Mouse (Mus musculus) liver, embryonic 14.5 days (tissue): ENCODE data around the gene Gm20671. TPM values are rescaled to one million over a fixed set of nuclear protein-coding genes. Genes with fewer than 3 reads are reported as not detected.

ENCODE experiments used
- ATAC-seq: fragments of 200-750 bp; cut with Nextera tagmentation; 2 replicates; pipeline ENCODE4 v1.8.0; 2017; ENCODE audit warnings: moderate number of reproducible peaks, mild to moderate bottlenecking, moderate library complexity; ENCODE audit not compliant: insufficient read depth
- DNase-seq, 3 experiments: peaks; one replicate each; pipeline ENCODE4 v3.0.0-alpha.2; 2012 to 2013; ENCODE audit warnings: low read depth in 3 of 3, low spot score in 3 of 3
- H3K27ac ChIP-seq: fragments of 300-500 bp; sonication (generic); 2 replicates; pipeline ENCODE4 v1.5.1; 2014; ENCODE audit warnings: moderate library complexity, mild to moderate bottlenecking, control low read depth, inconsistent platforms
- H3K27me3 ChIP-seq: fragments of 300-500 bp; sonication (generic); 2 replicates; pipeline ENCODE4 v1.6.1; 2014; ENCODE audit warnings: mild to moderate bottlenecking, low read length, moderate library complexity; ENCODE audit not compliant: control insufficient read depth, insufficient read depth
- H3K36me3 ChIP-seq: fragments of 300-500 bp; sonication (generic); replicated peaks from 2 replicates; pipeline ENCODE4 v1.6.1; 2014; ENCODE audit warnings: low read depth; ENCODE audit not compliant: control insufficient read depth, insufficient read depth
- H3K4me1 ChIP-seq, 2 experiments: fragments of 200-500 bp in 1 of 2; fragments of 300-500 bp in 1 of 2; sonication (generic) in 1 of 2; replicated peaks; 2 replicates each; pipeline ENCODE4 v1.6.1; 2012 to 2014; ENCODE audit warnings: antibody characterized with exemption in 1 of 2, inconsistent platforms in 1 of 2, low read length in 1 of 2; ENCODE audit not compliant: control insufficient read depth in 2 of 2, insufficient read depth in 2 of 2
- H3K4me2 ChIP-seq: fragments of 300-500 bp; sonication (generic); 2 replicates; pipeline ENCODE4 v1.6.1; 2014; ENCODE audit warnings: low read depth, mild to moderate bottlenecking, control low read depth, moderate library complexity
- H3K4me3 ChIP-seq, 2 experiments: fragments of 200-500 bp in 1 of 2; fragments of 300-500 bp in 1 of 2; sonication (generic) in 1 of 2; 2 replicates each; pipeline ENCODE4 v1.5.1; 2012 to 2014; ENCODE audit warnings: low read depth in 2 of 2, low read length in 2 of 2, mild to moderate bottlenecking in 2 of 2, control low read depth in 1 of 2, inconsistent platforms in 1 of 2, moderate library complexity in 1 of 2; ENCODE audit not compliant: insufficient read depth in 1 of 2
- H3K9ac ChIP-seq: fragments of 300-500 bp; sonication (generic); replicated peaks from 2 replicates; pipeline ENCODE4 v1.6.1; 2014; ENCODE audit warnings: mild to moderate bottlenecking, control low read depth, moderate library complexity
- H3K9me3 ChIP-seq: fragments of 300-500 bp; sonication (generic); 2 replicates; pipeline ENCODE4 v1.6.1; 2016; ENCODE audit warnings: low read length, mixed read lengths; ENCODE audit not compliant: control insufficient read depth
- CTCF ChIP-seq: IDR thresholded peaks from 2 replicates; pipeline ENCODE4 v1.5.1; 2016; ENCODE audit warnings: antibody characterized with exemption, low read depth, control low read depth
- EP300 ChIP-seq: IDR thresholded peaks from 2 replicates; pipeline ENCODE4 v1.6.1; 2016; ENCODE audit warnings: antibody characterized with exemption, low read depth
- WGBS: fragments of 180-500 bp; shearing (Covaris S2); extraction: QIAGEN DNeasy Blood & Tissue Kit; methylation state at CpG from one replicate; pipeline ENCODE4 v1.1.7; 2014; ENCODE audit not compliant: insufficient replicate concordance; 5-methylcytosine and 5-hydroxymethylcytosine counted together
- polyA plus RNA-seq, 2 experiments: library from polyadenylated mRNA; depleted of rRNA in 1 of 2; stranded (reverse) in 1 of 2; unstranded in 1 of 2; fragments of >200 nt; fragmentation: Nextera tagmentation in 1 of 2; extraction: Ambion mirVana in 1 of 2; gene quantifications; 2 replicates each; pipeline versions ENCODE4 v1.2.1 to v1.2.3; 2012 to 2014

Gm20671 gene
- polyA plus RNA-seq, 2 experiments = 0.56 TPM; not detected in 1

GRCm38 (mm10) chr5:32718916-32719315 is 108.0 kb downstream of the Gm20671 start:
- no peaks in the 10 kb centered on the region for H3K36me3 ChIP-seq
- TF ChIP-seq EP300 (no peak), CTCF (no peak)
- H3K27me3 ChIP-seq = no peaks in the 10 kb centered on the region
- H3K4me1 ChIP-seq = peaks cover 0 to 6% of the 10 kb centered on the region in 2 experiments; a peak in 2 of 4 replicates
- H3K9me3 ChIP-seq = no peaks in the 10 kb centered on the region
- no peak overlapping the region for H3K9ac ChIP-seq
- ATAC-seq = no peak
- 34% methylated on average over 6 of the region's 6 CpGs for WGBS
- peak in 1 of 3 experiments; percentile 41 for DNase-seq
- no peak overlapping the region for H3K27ac ChIP-seq
- no peak overlapping the region for H3K4me3 ChIP-seq
- H3K4me2 ChIP-seq = no peak overlapping the region

- WGBS = 30% methylated on average over 1 of the region's 1 CpGs
- TF ChIP-seq EP300 (no peak), CTCF (no peak)
- Histone ChIP-seq H3K9ac (no peak overlapping the region), H3K27ac (no peak overlapping the region; the same call in 1 of the 2 replicates), H3K4me2 (no peak overlapping the region), H3K36me3 (no peaks in the 10 kb centered on the region), H3K27me3 (no peaks in the 10 kb centered on the region), H3K4me3 (no peak overlapping the region), H3K4me1 (peaks cover 0 to 9% of the 10 kb centered on the region in 2 experiments; a peak in 2 of 4 replicates), H3K9me3 (no peaks in the 10 kb centered on the region)
- ATAC-seq (no peak), DNase-seq (no peak)
Observed at GRCm38 (mm10) chr5:32717726-32718125, 109.2 kb downstream of the Gm20671 start.

GRCm38 (mm10) chr5:32713703-32714467 is 113.0 kb downstream of the Gm20671 start:
- Histone ChIP-seq H3K27ac (peak overlapping the region; percentile 82), H3K27me3 (no peaks in the 10 kb centered on the region), H3K36me3 (no peaks in the 10 kb centered on the region), H3K4me3 (peak overlapping the region; percentile 72 to 78), H3K4me1 (peaks cover 0 to 6% of the 10 kb centered on the region in 2 experiments; a peak in 2 of 4 replicates), H3K4me2 (peak overlapping the region; percentile 87), H3K9ac (peak overlapping the region; percentile 56), H3K9me3 (no peaks in the 10 kb centered on the region)
- ATAC-seq (peak; percentile 90), DNase-seq (peak; percentile 96 to 97 (median 97))
- peak; percentile 86 for TF ChIP-seq CTCF
- 0 out of 2 replicates have a peak, but pooled peaks have one; percentile 26 for TF ChIP-seq EP300
- WGBS = under 1% methylated on average over 55 of the region's 55 CpGs

GRCm38 (mm10) chr5:32713042-32713702 is 113.7 kb downstream of the Gm20671 start:
- DNase-seq (no peak), ATAC-seq (peak; percentile 21)
- 30% methylated on average over 2 of the region's 2 CpGs for WGBS
- Histone ChIP-seq H3K36me3 (no peaks in the 10 kb centered on the region), H3K4me2 (peak overlapping the region; percentile 87), H3K9ac (peak overlapping the region; percentile 56), H3K27ac (peak overlapping the region; percentile 82), H3K4me3 (peak overlapping the region; percentile 72 to 78), H3K4me1 (peaks cover 0 to 6% of the 10 kb centered on the region in 2 experiments; a peak in 2 of 4 replicates), H3K9me3 (no peaks in the 10 kb centered on the region), H3K27me3 (no peaks in the 10 kb centered on the region)
- TF ChIP-seq EP300 (no peak), CTCF (no peak)
